Mouse (Mus musculus): ENCODE data around the gene Rbp1. TPM values are rescaled to one million over a fixed set of nuclear protein-coding genes. Genes with fewer than 3 reads are reported as not detected.
A peak's percentile ranks its signal among the peaks of the same experiment; 100 is the strongest.

The Rbp1 gene
- 117 and 118 TPM in 2 replicates for polyA plus RNA-seq (2015; fragmentation: Nextera tagmentation; extraction: Ambion mirVana)

DNA sequence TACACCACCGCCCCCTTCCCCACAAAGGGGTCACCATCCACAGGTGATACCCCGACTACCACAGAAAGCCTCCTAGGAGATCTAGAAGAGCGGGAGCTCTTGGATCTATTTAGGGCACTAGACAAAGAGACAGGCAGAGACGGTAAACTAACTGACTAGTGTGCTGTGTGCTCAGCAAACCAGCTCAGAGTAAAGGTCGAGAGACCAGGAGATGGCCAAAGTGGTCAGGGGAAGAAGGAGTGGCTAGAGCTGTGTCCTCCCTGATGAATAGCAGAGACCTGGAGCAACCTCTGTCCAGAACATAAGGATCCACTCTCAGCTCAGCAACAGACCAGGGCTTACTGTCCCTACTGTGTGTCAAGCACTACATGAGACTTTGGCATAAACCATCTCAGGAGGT, at the start of gene Rbp1:
Gene Rbp1 (plus strand): TSS at position 306 of the 400 bp plus-strand sequence.
- Histone ChIP-seq H3K4me3 (replicated peaks) (no peak within 1 kb of the TSS), H3K27me3 (no peaks in the 10 kb centered on the region), H3K36me3 (no peaks in the 10 kb centered on the region; the same call in 1 of the 2 replicates), H3K4me1 (peaks cover 50% of the 10 kb centered on the region), H3K27ac (peak within 1 kb of the TSS; percentile 60; the same call in 1 of the 2 replicates), H3K9me3 (replicated peaks) (no peaks in the 10 kb centered on the region), H3K9ac (no peak within 1 kb of the TSS), H3K4me2 (peak within 1 kb of the TSS; percentile 83)
- 78% methylated on average over 5 of the region's 5 CpGs for WGBS
- no peak for ATAC-seq (replicated peaks; ENCODE audit: low FRiP score)

DNA sequence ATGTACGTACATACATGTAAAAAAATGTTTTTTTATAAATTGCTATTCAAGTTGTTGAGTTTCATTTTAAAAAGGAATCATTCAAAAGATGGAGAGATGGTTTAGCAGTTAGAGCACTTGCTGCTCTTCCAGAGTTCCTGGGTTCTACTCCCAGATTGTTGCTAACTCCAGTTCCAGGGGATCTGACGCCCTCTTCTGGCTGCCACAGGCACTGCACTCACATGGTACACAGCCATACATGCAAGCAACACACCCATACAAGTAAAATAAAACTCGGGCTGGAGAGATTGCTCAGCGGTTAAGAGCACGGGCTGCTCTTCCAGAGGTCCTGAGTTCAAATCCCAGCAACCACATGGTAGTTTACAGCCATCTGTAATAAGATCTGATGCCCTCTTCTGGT, 49.4 kb upstream of the Rbp1 start:
- Histone ChIP-seq H3K36me3 (no peaks in the 10 kb centered on the region), H3K4me2 (no peak overlapping the region), H3K9me3 (replicated peaks) (no peaks in the 10 kb centered on the region), H3K27me3 (no peaks in the 10 kb centered on the region), H3K4me1 (peaks cover 10% of the 10 kb centered on the region), H3K9ac (no peak overlapping the region), H3K4me3 (replicated peaks) (no peak overlapping the region), H3K27ac (no peak overlapping the region)
- no peak for ATAC-seq (replicated peaks; ENCODE audit: low FRiP score)
- WGBS, result 92% methylated on average over 5 of the region's 5 CpGs

DNA sequence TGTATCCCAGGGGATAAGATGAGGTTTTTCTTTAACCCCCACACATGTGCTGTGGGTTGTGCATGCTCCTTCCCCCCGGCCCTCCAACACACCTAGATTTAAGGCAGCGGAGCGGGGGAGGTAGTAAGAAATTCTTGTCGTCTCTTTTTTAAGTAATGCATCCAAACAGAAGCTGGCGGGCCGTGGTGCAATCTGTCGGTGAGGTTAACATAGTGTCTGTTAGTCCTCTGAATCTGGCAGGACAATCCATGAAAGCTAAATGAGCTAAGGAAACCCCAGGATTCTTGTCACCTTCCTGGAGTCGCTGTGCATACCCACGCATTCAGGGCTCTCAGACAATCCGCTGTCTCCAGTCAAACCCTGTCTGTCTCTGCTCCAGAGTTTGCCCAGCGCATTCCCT, 47.9 kb upstream of the Rbp1 start:
- H3K4me3 ChIP-seq (replicated peaks), result no peak overlapping the region
- 53% methylated on average over 11 of the region's 11 CpGs for WGBS
- ATAC-seq (replicated peaks; ENCODE audit: low FRiP score), result no peak
- H3K9me3 ChIP-seq (replicated peaks), result no peaks in the 10 kb centered on the region
- no peak overlapping the region for H3K9ac ChIP-seq
- H3K36me3 ChIP-seq, result no peaks in the 10 kb centered on the region
- H3K4me1 ChIP-seq, result peaks cover 10% of the 10 kb centered on the region
- H3K4me2 ChIP-seq, result no peak overlapping the region
- H3K27ac ChIP-seq, result no peak overlapping the region
- no peaks in the 10 kb centered on the region for H3K27me3 ChIP-seq

DNA sequence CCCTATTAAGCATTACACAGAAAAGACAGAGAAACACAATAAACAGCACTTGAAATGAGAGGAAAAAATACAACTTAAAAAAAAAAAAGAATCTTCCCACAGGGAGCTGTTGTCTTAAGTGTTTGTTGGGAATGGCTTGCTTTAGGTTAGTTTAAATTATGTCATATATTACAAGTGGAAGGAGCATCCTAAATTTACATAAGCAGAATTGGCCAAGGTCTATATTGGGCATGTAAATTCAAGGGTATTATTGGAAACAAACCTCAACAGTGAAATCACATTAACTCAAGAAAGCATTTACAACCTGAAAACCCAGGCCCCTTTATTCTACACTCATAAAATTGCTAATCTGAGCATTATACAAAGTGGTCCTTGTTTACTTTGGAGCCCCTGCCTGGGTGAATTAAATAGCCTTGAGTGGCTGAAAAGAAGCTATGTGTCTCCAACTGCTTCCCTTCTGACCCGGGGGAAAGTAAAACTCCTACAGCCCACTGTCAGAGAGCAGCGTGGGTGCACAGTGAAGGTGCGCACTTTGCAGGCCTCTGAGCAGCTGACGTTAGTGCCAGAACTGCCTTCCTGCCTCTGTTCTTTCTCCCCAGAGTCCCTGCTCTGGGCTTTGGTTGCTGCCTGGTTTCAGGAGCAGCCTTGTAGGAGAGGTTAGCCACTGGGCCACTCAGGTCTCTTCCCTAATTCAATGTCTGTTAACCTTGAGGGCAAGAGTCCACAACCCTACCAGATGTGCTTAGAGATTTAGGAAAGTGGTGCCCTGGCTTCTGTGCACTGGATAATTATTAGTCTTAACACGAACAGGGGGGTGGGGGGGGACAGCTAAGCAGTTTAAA, 47.2 kb upstream of the Rbp1 start:
- ATAC-seq (replicated peaks; ENCODE audit: low FRiP score), result 0 out of 2 replicates have a peak, but pooled peaks have one; percentile 40
- WGBS, result 32% methylated on average over 5 of the region's 5 CpGs
- Histone ChIP-seq H3K27ac (no peak overlapping the region), H3K9me3 (replicated peaks) (no peaks in the 10 kb centered on the region), H3K4me2 (no peak overlapping the region), H3K36me3 (no peaks in the 10 kb centered on the region), H3K4me1 (peaks cover 10% of the 10 kb centered on the region), H3K4me3 (replicated peaks) (no peak overlapping the region), H3K27me3 (no peaks in the 10 kb centered on the region), H3K9ac (no peak overlapping the region)

DNA sequence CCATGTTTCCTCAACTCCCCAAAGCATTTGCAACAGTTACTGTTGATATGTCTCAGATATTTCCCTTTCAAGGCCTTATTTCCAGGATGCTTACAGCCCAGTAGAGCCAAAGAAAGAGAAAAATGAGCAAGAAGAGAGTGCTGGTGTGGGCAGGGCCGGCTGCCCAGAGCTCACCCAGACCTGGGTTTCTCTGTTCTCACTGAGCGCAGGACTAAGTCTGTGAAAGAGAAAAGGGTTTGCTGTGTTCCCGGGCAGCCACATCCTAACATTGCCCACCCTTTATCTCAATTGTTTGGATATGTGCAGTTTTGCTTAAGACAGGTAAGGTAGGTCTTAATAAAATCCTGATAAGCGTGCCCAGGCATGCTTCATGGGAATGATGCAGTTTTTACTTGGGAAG, 43.0 kb upstream of the Rbp1 start:
- 84% methylated on average over 4 of the region's 4 CpGs for WGBS
- Histone ChIP-seq H3K36me3 (no peaks in the 10 kb centered on the region), H3K4me2 (no peak overlapping the region), H3K9me3 (replicated peaks) (no peaks in the 10 kb centered on the region), H3K27me3 (no peaks in the 10 kb centered on the region), H3K27ac (no peak overlapping the region), H3K4me3 (replicated peaks) (no peak overlapping the region), H3K4me1 (peaks cover 10% of the 10 kb centered on the region), H3K9ac (no peak overlapping the region)
- ATAC-seq (replicated peaks; ENCODE audit: low FRiP score), result no peak

DNA sequence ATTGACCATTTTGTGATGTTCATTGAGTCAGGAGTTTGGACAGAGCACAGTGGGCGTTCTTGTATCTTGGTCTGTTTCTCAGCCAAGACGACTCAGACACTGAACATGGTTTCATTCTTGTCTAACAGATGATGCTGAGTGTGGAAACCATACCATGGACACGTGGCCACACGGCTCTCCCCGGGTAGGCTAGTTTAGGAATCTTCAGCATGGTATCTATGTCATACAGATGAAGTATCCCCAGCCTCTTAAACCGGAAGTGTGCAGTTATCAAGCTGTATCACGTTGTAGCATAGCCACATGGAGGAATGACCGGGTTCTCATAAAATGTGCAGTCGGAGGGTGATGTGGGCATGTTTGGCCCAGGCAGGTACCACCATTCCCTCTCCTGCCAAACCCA, 42.2 kb upstream of the Rbp1 start:
- H3K27ac ChIP-seq, result no peak overlapping the region
- no peaks in the 10 kb centered on the region for H3K27me3 ChIP-seq
- H3K36me3 ChIP-seq, result no peaks in the 10 kb centered on the region
- peaks cover 5% of the 10 kb centered on the region for H3K4me1 ChIP-seq
- no peak overlapping the region for H3K9ac ChIP-seq
- ATAC-seq (replicated peaks; ENCODE audit: low FRiP score), result no peak
- H3K9me3 ChIP-seq (replicated peaks), result no peaks in the 10 kb centered on the region
- WGBS, result 90% methylated on average over 9 of the region's 9 CpGs
- no peak overlapping the region for H3K4me2 ChIP-seq
- no peak overlapping the region for H3K4me3 ChIP-seq (replicated peaks)

DNA sequence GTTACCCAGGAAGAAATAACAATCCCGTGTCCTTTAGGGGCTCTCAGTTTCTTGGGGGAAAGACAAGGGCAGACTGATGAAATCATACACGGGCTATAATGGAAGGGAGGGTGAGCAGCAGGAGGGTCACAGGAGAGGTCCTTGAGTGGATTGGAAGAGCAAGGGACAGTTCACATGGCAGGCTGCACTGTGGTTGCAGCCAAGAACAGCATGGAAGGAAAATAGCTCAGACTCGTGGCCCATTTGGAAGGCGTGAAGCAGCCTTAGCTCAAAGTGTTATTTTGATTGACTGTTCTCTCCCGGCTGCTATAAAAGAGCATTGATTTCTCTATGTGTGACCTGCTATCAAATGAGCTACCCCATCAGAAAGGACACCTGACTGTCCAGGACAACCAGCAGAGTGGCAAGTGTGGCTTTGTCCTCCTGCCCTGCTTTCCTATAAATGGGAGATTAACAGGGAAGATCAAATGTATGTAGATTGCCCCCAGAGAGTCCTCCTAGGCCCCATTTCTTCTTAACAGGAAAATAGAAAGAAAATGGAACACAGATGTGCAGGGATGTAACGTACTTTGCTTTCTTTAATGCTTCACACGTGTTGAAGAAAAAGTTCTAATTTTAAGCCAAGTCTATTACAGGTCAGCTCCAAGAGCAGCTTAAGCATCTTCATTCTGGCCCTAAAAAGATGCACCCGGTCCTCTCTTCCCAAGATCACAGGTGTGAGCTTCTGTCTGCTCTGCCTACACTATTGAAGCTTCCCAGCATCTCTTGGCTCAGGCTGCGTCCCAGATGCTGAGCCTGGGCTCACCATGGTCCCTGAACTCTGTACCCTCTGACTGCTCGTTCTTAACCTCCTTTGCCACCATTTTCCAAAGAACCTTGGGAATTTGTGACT, 34.8 kb upstream of the Rbp1 start:
- WGBS, result 62% methylated on average over 10 of the region's 10 CpGs
- Histone ChIP-seq H3K9ac (no peak overlapping the region), H3K4me2 (no peak overlapping the region), H3K4me1 (no peaks in the 10 kb centered on the region), H3K36me3 (no peaks in the 10 kb centered on the region), H3K27ac (no peak overlapping the region), H3K27me3 (no peaks in the 10 kb centered on the region), H3K9me3 (replicated peaks) (no peaks in the 10 kb centered on the region), H3K4me3 (replicated peaks) (no peak overlapping the region)
- no peak; the same call in 1 of the 2 replicates for ATAC-seq (replicated peaks; ENCODE audit: low FRiP score)

DNA sequence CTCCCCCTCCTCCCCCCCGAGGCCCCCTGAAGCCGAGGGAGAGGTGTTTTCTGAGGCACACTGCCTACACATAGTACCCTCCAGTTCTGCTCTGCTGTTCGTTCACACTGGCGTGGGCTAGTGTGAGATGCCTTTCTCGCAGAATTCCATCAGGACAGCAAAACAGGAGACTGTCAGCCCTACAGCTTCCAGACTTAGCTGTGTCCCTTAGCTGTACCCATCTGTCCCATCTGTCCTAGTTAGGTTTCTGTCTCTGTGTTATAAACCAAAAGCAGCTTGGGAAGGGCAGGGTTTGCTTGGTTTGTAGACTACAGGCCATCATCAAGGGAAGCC, 34.2 kb upstream of the Rbp1 start:
- no peak for ATAC-seq (replicated peaks; ENCODE audit: low FRiP score)
- Histone ChIP-seq H3K4me3 (replicated peaks) (no peak overlapping the region), H3K27ac (no peak overlapping the region), H3K4me1 (no peaks in the 10 kb centered on the region), H3K27me3 (no peaks in the 10 kb centered on the region; the same call in 1 of the 2 replicates), H3K36me3 (no peaks in the 10 kb centered on the region), H3K9ac (no peak overlapping the region), H3K9me3 (replicated peaks) (no peaks in the 10 kb centered on the region), H3K4me2 (no peak overlapping the region)
- 84% methylated on average over 5 of the region's 5 CpGs for WGBS

DNA sequence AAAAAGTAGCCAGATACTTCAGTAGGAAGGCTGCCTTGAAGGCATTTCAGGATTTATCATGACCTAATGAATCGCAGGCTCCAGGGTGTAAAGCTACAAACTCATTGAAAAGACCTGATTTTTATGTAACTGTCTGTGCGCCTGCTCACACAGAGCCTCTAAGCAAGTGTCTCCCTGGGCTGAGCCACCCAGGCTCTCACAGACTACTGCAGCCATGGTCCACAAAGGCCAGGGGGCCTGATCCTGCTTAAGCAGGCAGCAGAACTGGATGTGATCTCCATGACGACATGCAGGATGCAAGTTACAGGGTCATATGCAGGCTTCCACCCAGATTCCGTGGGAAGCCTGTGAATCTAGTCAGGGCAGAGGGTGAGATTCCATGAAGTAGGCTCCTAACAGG, 29.3 kb upstream of the Rbp1 start:
- no peaks in the 10 kb centered on the region for H3K4me1 ChIP-seq
- 77% methylated on average over 4 of the region's 4 CpGs for WGBS
- no peaks in the 10 kb centered on the region for H3K9me3 ChIP-seq (replicated peaks)
- ATAC-seq (replicated peaks; ENCODE audit: low FRiP score), result no peak
- no peak overlapping the region for H3K4me3 ChIP-seq (replicated peaks)
- H3K27me3 ChIP-seq, result no peaks in the 10 kb centered on the region; the same call in 1 of the 2 replicates
- H3K9ac ChIP-seq, result no peak overlapping the region
- H3K4me2 ChIP-seq, result no peak overlapping the region
- no peaks in the 10 kb centered on the region for H3K36me3 ChIP-seq
- no peak overlapping the region for H3K27ac ChIP-seq

DNA sequence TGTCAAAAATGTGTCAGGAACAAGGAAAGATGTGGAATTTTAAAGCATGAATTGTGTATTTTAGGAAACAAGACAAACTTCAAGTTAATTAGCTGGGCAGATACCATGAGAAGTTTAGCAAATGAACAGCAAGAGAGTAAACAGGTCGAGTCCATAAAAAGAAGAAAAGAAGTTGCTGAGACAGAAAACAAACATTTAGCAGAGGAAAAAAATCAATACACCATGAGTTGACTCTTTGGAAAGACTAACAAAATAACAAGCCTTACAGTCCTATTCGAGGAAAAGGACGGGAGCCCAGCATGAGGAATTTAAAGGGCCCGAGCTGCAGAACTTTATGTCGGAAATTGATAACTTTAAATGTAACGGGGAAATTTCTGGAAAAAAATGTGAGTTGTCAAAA, 25.6 kb upstream of the Rbp1 start:
- 80% methylated on average over 6 of the region's 6 CpGs for WGBS
- no peaks in the 10 kb centered on the region; the same call in 1 of the 2 replicates for H3K27me3 ChIP-seq
- H3K9ac ChIP-seq, result no peak overlapping the region
- no peak overlapping the region for H3K4me2 ChIP-seq
- H3K27ac ChIP-seq, result no peak overlapping the region
- H3K36me3 ChIP-seq, result no peaks in the 10 kb centered on the region
- H3K4me3 ChIP-seq (replicated peaks), result no peak overlapping the region
- ATAC-seq (replicated peaks; ENCODE audit: low FRiP score), result no peak
- no peaks in the 10 kb centered on the region for H3K9me3 ChIP-seq (replicated peaks)
- no peaks in the 10 kb centered on the region for H3K4me1 ChIP-seq

DNA sequence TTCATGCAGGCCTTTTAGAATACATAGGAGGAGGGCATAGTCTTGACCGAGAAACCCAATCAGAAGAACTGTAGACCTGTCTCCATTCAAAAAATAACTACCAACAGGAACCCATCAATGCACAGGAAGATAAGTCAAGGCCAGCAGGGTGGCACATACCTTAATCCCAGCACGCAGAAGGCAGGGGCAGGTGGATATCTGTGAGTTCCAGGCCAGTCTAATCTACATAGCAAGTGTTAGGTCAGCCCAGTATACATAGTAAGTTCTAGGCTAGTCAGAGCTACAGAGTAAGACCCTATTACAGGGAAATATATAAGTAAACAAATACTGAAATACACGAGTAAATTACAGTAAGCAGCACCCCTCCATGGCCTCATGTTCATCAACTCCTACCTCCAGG, 24.9 kb upstream of the Rbp1 start:
- 90% methylated on average over 3 of the region's 3 CpGs for WGBS
- Histone ChIP-seq H3K4me2 (no peak overlapping the region), H3K9me3 (replicated peaks) (no peaks in the 10 kb centered on the region), H3K4me1 (no peaks in the 10 kb centered on the region), H3K4me3 (replicated peaks) (no peak overlapping the region), H3K36me3 (no peaks in the 10 kb centered on the region), H3K27me3 (no peaks in the 10 kb centered on the region; the same call in 1 of the 2 replicates), H3K9ac (no peak overlapping the region), H3K27ac (no peak overlapping the region)
- ATAC-seq (replicated peaks; ENCODE audit: low FRiP score), result no peak

DNA sequence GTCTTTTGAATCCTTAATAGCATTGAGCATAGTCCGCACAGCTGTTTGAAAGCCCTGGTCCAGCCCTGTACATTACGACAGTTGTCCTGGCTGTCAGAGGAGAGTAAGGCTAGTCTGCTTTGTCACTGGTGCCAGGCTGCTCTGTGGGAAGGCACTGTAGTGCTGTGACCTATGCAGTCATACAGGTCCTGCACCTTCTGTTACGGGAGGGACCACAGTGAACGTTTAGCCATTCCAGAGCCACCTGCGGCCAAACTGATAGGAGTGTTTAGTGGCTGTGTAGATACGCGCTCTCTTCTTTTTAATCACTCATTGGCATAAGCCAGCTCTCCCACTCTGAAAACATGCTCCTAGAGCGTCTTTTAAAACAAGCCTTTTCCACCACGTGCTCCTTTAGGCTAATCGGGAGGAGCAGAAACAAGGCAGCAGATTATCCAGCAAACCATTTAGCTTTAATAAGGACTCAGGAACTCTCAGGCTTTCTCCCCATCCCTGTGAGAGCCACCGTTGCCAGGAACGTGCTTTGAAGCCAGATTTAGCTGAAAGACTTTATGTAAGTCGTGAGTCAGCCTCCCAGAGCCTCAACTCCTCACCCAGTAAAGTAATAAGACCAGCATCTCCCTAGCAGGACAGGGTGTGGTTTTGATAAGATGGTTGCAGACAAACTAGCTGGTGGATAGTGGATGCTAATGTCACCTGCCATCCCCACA, 22.4 kb upstream of the Rbp1 start:
- no peaks in the 10 kb centered on the region for H3K9me3 ChIP-seq (replicated peaks)
- ATAC-seq (replicated peaks; ENCODE audit: low FRiP score), result no peak
- H3K4me1 ChIP-seq, result no peaks in the 10 kb centered on the region
- no peaks in the 10 kb centered on the region for H3K27me3 ChIP-seq
- no peaks in the 10 kb centered on the region for H3K36me3 ChIP-seq
- 80% methylated on average over 13 of the region's 13 CpGs for WGBS
- no peak overlapping the region for H3K4me3 ChIP-seq (replicated peaks)
- H3K27ac ChIP-seq, result no peak overlapping the region
- H3K9ac ChIP-seq, result no peak overlapping the region
- no peak overlapping the region for H3K4me2 ChIP-seq

All from kidney, embryonic 15.5 days (tissue).